Mouse (Mus musculus): ENCODE measurements around the gene Tubgcp6.

DNA sequence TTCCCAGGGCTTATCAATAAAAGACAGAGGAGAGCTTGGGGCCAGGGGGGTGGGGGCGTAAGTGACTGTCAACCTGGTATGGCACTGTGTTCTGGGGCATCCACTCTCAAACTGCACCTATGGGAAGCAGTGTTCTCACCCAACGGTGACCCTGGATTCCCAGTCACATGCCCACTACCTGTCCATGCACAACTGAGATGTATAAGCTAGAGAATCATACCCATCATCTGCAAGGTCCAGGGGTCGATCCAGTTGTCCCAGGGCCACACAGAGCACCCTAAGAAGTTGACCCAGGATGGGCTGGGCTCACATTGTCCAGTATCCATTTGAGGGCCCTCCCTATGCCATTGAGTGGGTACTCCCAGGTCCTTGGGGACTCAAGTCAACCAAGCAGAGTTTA is 1.4 kb upstream of the Tubgcp6 start:
- no peak for TF ChIP-seq CTCF (IDR thresholded peaks at IDR 0.05; ENCODE audit: low read depth)
- TF ChIP-seq EP300 (IDR thresholded peaks at IDR 0.05; ENCODE audit: low read depth): no peak

Measured in liver, embryonic 14.5 days (tissue).